Mouse (Mus musculus) fat pad, adult 2 months (tissue): ENCODE data around the gene Bbs9.

ENCODE experiments used
- DNase-seq: peaks from one replicate; pipeline ENCODE4 v3.0.0-alpha.2; 2011; ENCODE audit warnings: low read depth, low spot score; ENCODE audit errors: extremely low read depth

Gene Bbs9

GRCm38 (mm10) chr9:22735385-22735784 lies 259.9 kb downstream of the Bbs9 start:
- DNase-seq, result no peak

DNA sequence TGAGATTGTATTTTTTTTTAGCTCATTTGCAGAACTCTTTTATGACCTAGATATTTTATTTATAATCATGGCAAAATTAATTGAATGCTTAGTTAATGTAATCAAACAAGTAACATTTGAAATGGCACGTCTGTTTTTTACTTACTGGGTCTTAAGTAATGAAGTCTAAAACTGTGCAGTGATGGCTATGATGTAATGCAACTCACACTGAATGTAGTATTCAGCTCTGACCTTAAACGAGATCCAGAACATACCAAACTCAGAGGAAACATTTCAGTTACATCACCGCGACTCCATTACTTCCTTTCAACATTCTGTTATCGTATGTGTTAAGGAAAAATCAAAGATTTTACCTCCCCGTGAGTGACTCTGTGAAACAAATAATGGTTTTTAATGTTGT lies 262.4 kb downstream of the Bbs9 start:
- DNase-seq, result no peak

- DNase-seq, result no peak
These were observed 263.3 kb downstream of the Bbs9 start for GRCm38 (mm10) chr9:22738861-22739260.

GRCm38 (mm10) chr9:22741967-22742366 lies 266.5 kb downstream of the Bbs9 start:
- DNase-seq, result no peak

GRCm38 (mm10) chr9:22748617-22749016 lies 273.1 kb downstream of the Bbs9 start:
- DNase-seq, result no peak

DNA sequence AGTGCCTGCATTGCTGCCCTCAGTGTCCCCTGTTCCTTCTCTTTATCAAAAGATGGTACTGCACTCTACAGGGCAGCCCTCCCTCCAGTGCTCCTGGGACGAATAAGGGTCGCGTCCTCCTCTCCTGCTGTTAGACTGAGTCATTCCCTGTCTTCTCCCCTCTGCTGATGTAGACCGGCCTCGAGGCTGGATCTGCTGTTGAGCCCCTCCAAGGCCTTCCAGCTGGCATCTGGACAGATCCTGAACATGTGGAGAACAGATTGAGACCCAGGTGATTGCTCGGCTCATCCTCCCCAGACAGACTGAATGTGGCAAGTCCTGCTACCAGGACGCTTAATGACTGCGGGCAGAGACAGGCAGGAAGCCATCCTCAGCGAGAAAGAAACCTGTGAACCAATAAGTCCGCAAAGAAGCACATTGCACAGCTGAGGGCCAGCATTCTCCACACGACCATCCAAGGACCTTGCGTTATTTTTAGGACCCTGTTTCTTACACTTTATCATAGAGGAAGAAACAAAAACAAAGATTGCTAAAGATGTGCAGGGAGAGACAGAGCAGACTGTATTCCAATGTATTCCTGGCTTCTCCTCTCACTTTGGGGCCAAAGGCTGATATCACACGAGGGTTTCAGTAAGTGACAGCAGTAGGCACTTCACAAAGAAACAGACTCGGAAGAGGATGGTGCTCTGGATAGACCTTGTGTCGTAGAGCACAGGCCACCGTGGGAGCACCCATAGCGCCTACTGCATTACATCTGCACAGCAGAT lies 275.4 kb downstream of the Bbs9 start:
- no peak for DNase-seq

- DNase-seq, result no peak
These were observed 276.0 kb downstream of the Bbs9 start for GRCm38 (mm10) chr9:22751546-22751929.

DNA sequence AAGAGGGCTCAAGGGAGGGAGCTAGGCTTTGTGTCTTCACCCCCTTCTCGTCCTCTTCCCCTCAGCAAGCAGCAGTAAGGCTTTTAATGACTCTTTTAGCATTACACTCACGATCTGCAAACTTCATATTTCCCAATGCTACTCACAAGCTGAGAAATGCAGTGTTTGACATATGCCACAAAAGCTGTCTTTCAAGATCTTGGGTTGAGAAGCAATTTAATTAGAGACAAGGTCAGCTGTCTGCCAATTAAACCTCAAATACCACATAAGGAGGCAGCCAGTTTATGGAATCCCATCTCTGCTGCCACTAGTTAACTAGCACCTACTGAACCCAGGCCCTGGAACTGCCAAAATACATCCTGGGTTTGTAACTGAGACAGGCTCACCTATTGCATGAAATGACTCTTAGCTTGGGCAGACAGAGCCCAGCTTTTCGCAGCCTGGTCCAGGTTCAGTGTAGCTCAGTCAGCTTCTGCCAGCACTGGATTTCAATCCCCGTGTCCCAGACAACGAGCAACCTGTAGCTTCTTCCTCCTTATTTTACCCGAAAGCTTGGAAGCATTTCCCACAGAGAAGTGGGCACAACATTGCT lies 278.7 kb downstream of the Bbs9 start:
- no peak for DNase-seq

DNA sequence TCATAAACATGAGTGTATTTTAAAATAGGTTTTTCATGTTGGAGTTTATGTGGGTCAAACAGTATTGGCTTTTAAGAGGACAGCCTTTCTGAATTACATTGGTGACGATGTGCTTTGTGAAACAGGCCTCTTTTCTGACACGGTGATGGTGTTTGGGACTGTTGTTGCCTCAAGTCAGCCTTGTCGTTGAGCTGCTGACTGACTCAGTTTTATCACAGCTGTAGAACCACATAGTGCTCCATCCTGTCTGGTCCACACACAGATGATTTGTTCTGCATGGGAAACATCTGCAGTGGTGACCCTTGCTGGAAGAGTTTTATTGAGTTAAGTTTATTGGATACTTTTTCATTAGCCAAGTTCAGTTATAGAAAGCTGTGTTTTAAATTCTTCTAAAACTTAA lies 283.0 kb downstream of the Bbs9 start:
- DNase-seq, result no peak

DNA sequence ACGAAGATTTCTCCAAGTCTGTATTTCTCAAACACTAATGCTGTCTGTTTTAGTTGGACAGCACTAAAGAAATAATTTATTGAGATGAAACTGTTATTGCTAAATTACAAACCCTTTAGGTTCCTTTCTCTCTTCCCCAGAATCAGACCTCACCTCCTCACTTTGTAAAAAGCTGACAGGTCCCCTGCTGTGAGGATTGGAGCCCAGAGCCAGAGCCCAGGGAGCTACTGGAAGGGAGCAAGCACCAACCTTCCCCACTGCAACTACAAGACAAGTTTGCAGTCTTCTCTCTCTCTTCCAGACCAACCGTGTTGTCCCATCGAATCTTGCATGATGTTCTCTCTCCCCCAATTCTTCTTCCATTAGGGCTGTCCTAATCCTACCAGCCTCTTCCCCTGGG lies 283.7 kb downstream of the Bbs9 start:
- DNase-seq, result no peak

GRCm38 (mm10) chr9:22760376-22760775 lies 284.9 kb downstream of the Bbs9 start:
- no peak for DNase-seq

DNA sequence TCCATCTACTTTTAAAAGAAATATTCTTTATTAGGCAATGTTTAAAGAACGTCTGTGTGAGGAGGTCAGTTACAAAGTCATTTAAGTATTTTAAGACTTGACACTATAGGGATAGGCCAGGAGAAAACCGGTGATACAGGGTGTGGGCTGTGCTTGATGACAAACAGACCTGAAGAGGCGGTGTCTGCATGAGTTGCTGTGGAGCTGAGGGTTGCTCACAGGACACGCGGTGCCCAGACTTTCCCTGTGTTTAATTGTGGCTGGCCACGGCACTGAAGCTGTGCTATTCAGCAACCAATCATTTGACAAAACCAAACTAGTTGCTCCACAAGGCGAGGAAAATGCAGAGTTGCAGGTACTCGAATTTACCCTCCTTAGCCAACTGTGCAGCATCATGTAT lies 286.0 kb downstream of the Bbs9 start:
- DNase-seq, result no peak

DNA sequence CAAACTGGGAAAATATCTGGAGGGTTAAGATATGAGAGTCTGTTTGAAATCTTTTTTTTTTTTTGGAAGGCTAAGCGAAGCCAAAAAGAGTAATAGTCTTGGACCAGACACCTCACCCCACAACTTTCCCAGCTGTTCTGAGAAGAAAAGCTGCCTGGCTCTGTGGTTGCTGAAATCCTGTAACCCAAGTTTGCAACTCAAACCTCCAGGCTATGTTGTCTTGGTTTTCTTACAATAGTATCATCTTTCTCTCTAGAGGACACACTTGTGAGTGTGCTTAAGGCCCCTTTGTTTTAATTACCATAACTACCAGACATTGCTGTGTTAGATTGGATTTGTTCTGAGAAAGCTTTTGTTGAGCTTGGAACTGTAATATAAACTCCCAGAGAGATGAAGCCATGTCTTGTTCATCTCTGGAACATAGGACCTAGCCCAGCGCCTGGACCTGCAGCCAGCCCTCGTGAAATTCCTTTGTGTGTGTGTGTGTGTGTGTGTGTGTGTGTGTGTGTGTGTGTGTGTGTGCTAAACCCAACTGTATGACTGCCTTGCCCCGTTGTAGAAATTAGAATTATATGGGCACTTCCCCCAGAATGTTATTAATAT lies 290.2 kb downstream of the Bbs9 start:
- peak; percentile 40 for DNase-seq

GRCm38 (mm10) chr9:22767154-22767553 lies 291.6 kb downstream of the Bbs9 start:
- DNase-seq, result no peak

GRCm38 (mm10) chr9:22767860-22768259 lies 292.3 kb downstream of the Bbs9 start:
- no peak for DNase-seq

- DNase-seq, result no peak
These were observed 296.3 kb downstream of the Bbs9 start for GRCm38 (mm10) chr9:22771785-22772184.

DNA sequence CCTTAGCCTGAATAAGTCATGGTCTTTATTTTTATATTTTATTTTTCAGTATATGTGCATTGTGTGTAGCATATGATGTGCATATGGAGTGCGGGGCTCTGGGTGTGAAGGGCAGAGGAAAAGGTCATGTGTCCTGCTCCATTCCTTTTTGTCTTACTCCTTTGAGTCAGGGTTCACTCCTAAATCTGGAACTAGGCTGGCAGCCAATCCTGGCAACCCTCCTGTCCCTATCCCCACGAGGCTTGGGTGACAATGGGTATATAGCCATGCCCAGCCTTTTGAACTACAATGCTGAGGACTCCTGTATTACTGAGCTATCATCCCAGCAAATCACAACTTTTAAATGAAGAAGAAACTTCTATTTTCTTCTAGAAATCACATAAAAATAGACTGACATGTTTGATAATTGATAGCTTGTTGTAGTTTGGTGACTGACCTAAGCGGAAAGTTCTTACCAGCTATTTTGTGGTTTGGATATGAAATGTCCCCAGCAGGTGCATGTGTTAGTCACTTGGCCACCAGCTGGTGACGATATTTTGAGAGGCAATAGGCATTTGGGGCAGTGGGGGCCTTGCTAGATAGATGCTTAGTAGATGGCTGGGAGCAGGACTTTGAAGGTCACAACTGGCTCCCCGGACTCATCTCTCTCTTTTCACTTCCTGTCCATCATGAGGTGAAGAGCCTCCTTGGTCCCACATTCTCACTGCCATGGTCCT lies 300.9 kb downstream of the Bbs9 start:
- DNase-seq, result no peak

- no peak for DNase-seq
These were observed 301.9 kb downstream of the Bbs9 start for GRCm38 (mm10) chr9:22777425-22777824.

- DNase-seq, result no peak
These were observed 304.1 kb downstream of the Bbs9 start for GRCm38 (mm10) chr9:22779631-22780030.

DNA sequence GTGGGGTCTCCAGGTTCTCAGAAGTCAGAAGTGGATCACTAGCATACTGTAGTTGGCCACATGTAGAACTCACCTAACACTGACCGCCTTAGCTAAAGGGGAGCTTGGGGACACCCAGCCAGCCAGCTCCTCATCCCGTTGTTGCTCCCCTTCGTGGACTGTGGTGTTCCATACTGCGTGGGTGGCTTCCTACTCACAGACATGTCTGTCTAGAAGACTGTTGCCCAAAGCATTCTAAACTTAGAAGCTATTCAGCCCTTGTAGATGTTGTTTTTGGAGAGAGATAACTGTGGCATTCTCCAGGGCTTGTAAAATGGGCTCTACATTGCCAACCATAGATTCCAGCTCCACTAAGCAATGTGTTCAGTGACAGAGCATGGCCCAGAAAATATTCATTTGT lies 310.5 kb downstream of the Bbs9 start:
- no peak for DNase-seq

DNA sequence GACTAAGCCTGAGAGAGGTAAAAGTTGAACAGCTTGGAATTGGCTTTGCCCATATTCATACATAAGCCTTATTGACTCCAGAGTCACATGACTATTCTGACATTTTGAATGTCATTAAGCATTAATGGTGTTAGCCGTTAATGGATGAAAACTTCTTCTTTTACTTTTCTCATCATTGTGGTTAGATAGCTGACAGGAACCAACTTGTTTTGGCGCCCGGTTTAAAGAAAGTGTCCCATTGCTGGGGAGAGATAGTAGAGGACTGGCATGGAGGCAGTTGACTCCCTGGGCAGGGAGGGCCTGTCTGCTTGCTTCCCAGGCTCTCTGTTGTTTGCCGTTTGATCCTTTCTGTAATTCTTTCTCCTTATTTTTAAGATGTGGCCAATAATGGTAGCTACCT lies 312.9 kb downstream of the Bbs9 start:
- no peak for DNase-seq

GRCm38 (mm10) chr9:22788850-22789249 lies 313.3 kb downstream of the Bbs9 start:
- no peak for DNase-seq
